Comparison of ENCODE assay signal across 15 mouse cellular contexts in the genomic region with DNA sequence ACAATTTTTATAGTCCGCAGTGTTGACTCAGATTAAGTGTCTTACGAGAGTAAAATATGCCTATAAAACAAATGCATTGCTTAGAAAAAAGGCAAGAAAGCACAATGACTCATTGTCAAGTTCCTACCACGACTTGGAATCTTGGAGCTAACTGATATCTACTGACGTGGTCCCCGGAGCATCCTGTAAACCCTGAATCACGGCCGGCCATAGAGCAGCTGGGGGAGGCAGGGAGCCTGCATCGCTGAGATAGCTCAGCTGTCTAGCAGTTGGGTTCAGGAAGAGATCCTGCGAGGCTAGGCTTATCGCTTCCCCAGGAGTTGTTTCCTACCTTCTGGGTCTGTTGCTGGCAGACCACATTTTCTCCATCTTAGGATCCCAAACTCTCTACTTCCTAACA.
"Had no signal": no experiment of that assay in that cellular context is flagged by ENCODE, and none has a peak within 500 bp of the region (broad histone marks: within the 10 kb centered on the region; RNA-seq: fewer than 3 reads in every experiment).

No protein-coding gene starts in this region.

- H3K27ac ChIP-seq: left cerebral cortex, adult 2 months; liver, embryonic 13.5 days; midbrain, embryonic 12.5 days; midbrain, embryonic 15.5 days; neural tube, embryonic 13.5 days had no signal

- DNase-seq: kidney, adult 9 months; kidney, postnatal 14 days; kidney, postnatal 4 days; layer of hippocampus, adult 9-11 months; layer of hippocampus, postnatal 36 days; liver, embryonic 13.5 days; lung, adult 2 months; lung, postnatal 14 days; lung, postnatal 4 days; thymus, adult 18-20 months; thymus, postnatal 36 days had no signal

- H3K9me3 ChIP-seq: liver, embryonic 13.5 days; midbrain, embryonic 12.5 days; midbrain, embryonic 15.5 days; neural tube, embryonic 13.5 days had no signal

- H3K4me1 ChIP-seq: liver, embryonic 13.5 days; midbrain, embryonic 12.5 days; midbrain, embryonic 15.5 days; neural tube, embryonic 13.5 days had no signal

- H3K27me3 ChIP-seq: liver, embryonic 13.5 days; midbrain, embryonic 12.5 days; midbrain, embryonic 15.5 days; neural tube, embryonic 13.5 days had no signal

- ATAC-seq: midbrain, embryonic 15.5 days had no signal

- H3K4me3 ChIP-seq: left cerebral cortex, adult 2 months; liver, embryonic 13.5 days; midbrain, embryonic 12.5 days; midbrain, embryonic 15.5 days; neural tube, embryonic 13.5 days had no signal

- H3K36me3 ChIP-seq: liver, embryonic 13.5 days; midbrain, embryonic 12.5 days; neural tube, embryonic 13.5 days had no signal
